19 mouse cellular contexts compared by ENCODE assay signal in genomic region chr14:100423790-100424189, GRCm38 (mm10).
DNase-seq lines count a peak whose midpoint lies in the region; ATAC-seq and TF ChIP-seq lines count a peak whose summit lies in the region.
"Had no signal": no experiment of that assay in that cellular context is flagged by ENCODE, and none has a peak within 500 bp of the region (broad histone marks: within the 10 kb centered on the region; RNA-seq: fewer than 3 reads in every experiment).

No protein-coding gene starts in this region.

- no peak for TF ChIP-seq CTCF in liver, postnatal 0 days (IDR thresholded peaks at IDR 0.05; ENCODE audit: low read depth)

- H3K27ac ChIP-seq in liver, postnatal 0 days (ENCODE audit: low read depth) = 0 out of 2 replicates have a peak overlapping the region, but pooled peaks have one; percentile 8
- H3K27ac ChIP-seq in liver, embryonic 11.5 days (ENCODE audit: low read depth, low read length) = no peak overlapping the region
- no peak overlapping the region for H3K27ac ChIP-seq in neural tube, embryonic 15.5 days (replicated peaks)
- H3K27ac ChIP-seq: heart, embryonic 10.5 days; intestine, embryonic 15.5 days; kidney, postnatal 0 days; left cerebral cortex, adult 2 months; limb, embryonic 12.5 days; midbrain, embryonic 15.5 days had no signal

- no peak overlapping the region for H3K4me3 ChIP-seq in liver, postnatal 0 days (ENCODE audit: low read depth, low read length)
- H3K4me3 ChIP-seq in liver, embryonic 11.5 days (ENCODE audit: low read depth, low read length) = no peak overlapping the region
- H3K4me3 ChIP-seq in neural tube, embryonic 15.5 days (replicated peaks) = no peak overlapping the region
- H3K4me3 ChIP-seq: heart, embryonic 10.5 days; intestine, embryonic 15.5 days; left cerebral cortex, adult 2 months; limb, embryonic 12.5 days; midbrain, embryonic 15.5 days had no signal

- peak; percentile 77 for DNase-seq in gastrocnemius, adult 18-20 months (ENCODE audit: low spot score)
- no peak for DNase-seq in gastrocnemius, postnatal 4 days (ENCODE audit: low spot score in 2 of 2)
- DNase-seq in liver, postnatal 0 days = peak; percentile 40
- DNase-seq in liver, embryonic 11.5 days (ENCODE audit: low spot score) = no peak
- DNase-seq in brain, adult 2 months (ENCODE audit: low read depth, low spot score) = peak; percentile 50
- DNase-seq in layer of hippocampus, adult 9-11 months = peak; percentile 19
- DNase-seq in embryo, embryonic 10 days (ENCODE audit: low spot score) = no peak
- DNase-seq: B cell, adult 2 months; heart, postnatal 4 days; lung, adult 18-20 months; lung, postnatal 36 days had no signal

- H3K9me3 ChIP-seq in liver, postnatal 0 days (ENCODE audit: low read length) = no peaks in the 10 kb centered on the region
- no peaks in the 10 kb centered on the region for H3K9me3 ChIP-seq in liver, embryonic 11.5 days (ENCODE audit: control insufficient read depth, low read length)
- no peaks in the 10 kb centered on the region for H3K9me3 ChIP-seq in neural tube, embryonic 15.5 days (replicated peaks)
- H3K9me3 ChIP-seq: heart, embryonic 10.5 days; intestine, embryonic 15.5 days; limb, embryonic 12.5 days; midbrain, embryonic 15.5 days had no signal

- no peaks in the 10 kb centered on the region for H3K36me3 ChIP-seq in liver, postnatal 0 days (replicated peaks; ENCODE audit: insufficient read depth, low read length)
- no peaks in the 10 kb centered on the region for H3K36me3 ChIP-seq in liver, embryonic 11.5 days (ENCODE audit: control insufficient read depth, insufficient read depth, low read length)
- no peaks in the 10 kb centered on the region for H3K36me3 ChIP-seq in neural tube, embryonic 15.5 days
- H3K36me3 ChIP-seq: heart, embryonic 10.5 days; intestine, embryonic 15.5 days; limb, embryonic 12.5 days; midbrain, embryonic 15.5 days had no signal

- TF ChIP-seq EP300 in liver, postnatal 0 days (IDR thresholded peaks at IDR 0.05; ENCODE audit: low read depth) = peak; percentile 53; the same call in 1 of the 2 replicates

- H3K9ac ChIP-seq in liver, postnatal 0 days (replicated peaks) = no peak overlapping the region
- H3K9ac ChIP-seq in liver, embryonic 11.5 days (ENCODE audit: low read depth, low read length) = no peak overlapping the region
- no peak overlapping the region for H3K9ac ChIP-seq in neural tube, embryonic 15.5 days (replicated peaks)
- H3K9ac ChIP-seq: intestine, embryonic 15.5 days; limb, embryonic 12.5 days; midbrain, embryonic 15.5 days had no signal

- peak; percentile 96 for ATAC-seq in liver, postnatal 0 days
- ATAC-seq in liver, embryonic 11.5 days (replicated peaks; ENCODE audit: low FRiP score) = no peak
- ATAC-seq in neural tube, embryonic 15.5 days (ENCODE audit: low FRiP score) = no peak
- ATAC-seq: forebrain, embryonic 14.5 days; intestine, embryonic 15.5 days; midbrain, embryonic 15.5 days had no signal

- no peak overlapping the region for H3K4me2 ChIP-seq in liver, postnatal 0 days (ENCODE audit: low read depth, low read length)
- H3K4me2 ChIP-seq in liver, embryonic 11.5 days = no peak overlapping the region
- H3K4me2 ChIP-seq in neural tube, embryonic 15.5 days = no peak overlapping the region
- H3K4me2 ChIP-seq: intestine, embryonic 15.5 days; limb, embryonic 12.5 days; midbrain, embryonic 15.5 days had no signal

- no peaks in the 10 kb centered on the region for H3K27me3 ChIP-seq in liver, postnatal 0 days (ENCODE audit: insufficient read depth, low read length)
- no peaks in the 10 kb centered on the region for H3K27me3 ChIP-seq in liver, embryonic 11.5 days (replicated peaks; ENCODE audit: control insufficient read depth, insufficient read depth, low read length)
- H3K27me3 ChIP-seq in neural tube, embryonic 15.5 days (replicated peaks) = no peaks in the 10 kb centered on the region
- H3K27me3 ChIP-seq: intestine, embryonic 15.5 days; limb, embryonic 12.5 days; midbrain, embryonic 15.5 days had no signal

- 51% methylated on average over 4 of the region's 4 CpGs for WGBS in liver, postnatal 0 days (ENCODE audit: insufficient replicate concordance)
- WGBS in liver, embryonic 11.5 days = 56% methylated on average over 4 of the region's 4 CpGs
- WGBS in neural tube, embryonic 15.5 days = 54% methylated on average over 4 of the region's 4 CpGs

- 0 out of 2 replicates have a peak, but pooled peaks cover 3% of the 10 kb centered on the region for H3K4me1 ChIP-seq in liver, postnatal 0 days (ENCODE audit: insufficient read depth)
- H3K4me1 ChIP-seq in liver, embryonic 11.5 days (replicated peaks; ENCODE audit: control insufficient read depth, insufficient read depth, low read length) = no peaks in the 10 kb centered on the region
- peaks cover 4% of the 10 kb centered on the region; the same call in 1 of the 2 replicates for H3K4me1 ChIP-seq in neural tube, embryonic 15.5 days
- H3K4me1 ChIP-seq: heart, embryonic 10.5 days; intestine, embryonic 15.5 days; limb, embryonic 12.5 days; midbrain, embryonic 15.5 days had no signal

Comparison
In these comparisons a context has a peak if more than half of its experiments do, and no peak if none do; other contexts are left out.
1. DNase-seq: peak in gastrocnemius, adult 18-20 months (single experiment), liver, postnatal 0 days (single experiment), brain, adult 2 months (single experiment) and layer of hippocampus, adult 9-11 months (single experiment); none in gastrocnemius, postnatal 4 days (0 of 2), liver, embryonic 11.5 days (single experiment) and embryo, embryonic 10 days (single experiment).